Mouse (Mus musculus): Measurements from ENCODE around the gene Fam98c. TPM values are rescaled to one million over a fixed set of nuclear protein-coding genes. Genes with fewer than 3 reads are reported as not detected.
"Not testable (repeated sequence)": the region's sequence is repeated elsewhere in the genome, so short reads cannot be mapped to it uniquely, and the experiment has no call there.

Fam98c gene
- polyA plus RNA-seq, 1 experiment from 2014 or later = 32.8 TPM

GRCm38 (mm10) chr7:29154018-29154720 lies 1.9 kb downstream of the Fam98c start:
- H3K4me2 ChIP-seq (replicated peaks; ENCODE audit: low read depth) = no peak overlapping the region
- H3K27me3 ChIP-seq (ENCODE audit: control insufficient read depth, insufficient read depth, low read length) = no peaks in the 10 kb centered on the region
- no peak overlapping the region for H3K4me3 ChIP-seq (ENCODE audit: low read depth, low read length)
- no peak for TF ChIP-seq EP300 (optimal IDR thresholded peaks at IDR 0.05)
- TF ChIP-seq CTCF (IDR thresholded peaks at IDR 0.05; ENCODE audit: low read depth) = peak; percentile 38
- no peaks in the 10 kb centered on the region for H3K9me3 ChIP-seq (ENCODE audit: control insufficient read depth, low read length)
- 94% methylated on average over 14 of the region's 14 CpGs for WGBS
- ATAC-seq (ENCODE audit: low FRiP score, low TSS enrichment) (no peak), DNase-seq (ENCODE audit: low spot score) (no peak)
- peaks cover 3% of the 10 kb centered on the region; the same call in 1 of the 2 replicates for H3K36me3 ChIP-seq (ENCODE audit: control insufficient read depth, insufficient read depth, low read length)
- no peaks in the 10 kb centered on the region for H3K4me1 ChIP-seq (replicated peaks; ENCODE audit: control insufficient read depth, insufficient read depth)
- H3K27ac ChIP-seq (replicated peaks) = no peak overlapping the region
- H3K9ac ChIP-seq (ENCODE audit: low read length) = no peak overlapping the region

- 63% methylated on average over 10 of the region's 10 CpGs for WGBS
- Histone ChIP-seq H3K9ac (ENCODE audit: low read length) (no peak overlapping the region), H3K27me3 (ENCODE audit: control insufficient read depth, insufficient read depth, low read length) (no peaks in the 10 kb centered on the region), H3K36me3 (ENCODE audit: control insufficient read depth, insufficient read depth, low read length) (peaks cover 3% of the 10 kb centered on the region; the same call in 1 of the 2 replicates), H3K4me1 (replicated peaks; ENCODE audit: control insufficient read depth, insufficient read depth) (no peaks in the 10 kb centered on the region), H3K27ac (replicated peaks) (no peak overlapping the region), H3K4me2 (replicated peaks; ENCODE audit: low read depth) (no peak overlapping the region), H3K9me3 (ENCODE audit: control insufficient read depth, low read length) (no peaks in the 10 kb centered on the region), H3K4me3 (ENCODE audit: low read depth, low read length) (no peak overlapping the region)
- DNase-seq (ENCODE audit: low spot score) (no peak), ATAC-seq (ENCODE audit: low FRiP score, low TSS enrichment) (no peak)
- TF ChIP-seq EP300 (optimal IDR thresholded peaks at IDR 0.05) (no peak), CTCF (IDR thresholded peaks at IDR 0.05; ENCODE audit: low read depth) (no peak)
Observed at GRCm38 (mm10) chr7:29151486-29151885, 4.5 kb downstream of the Fam98c start.

GRCm38 (mm10) chr7:29148771-29149170 lies 7.3 kb downstream of the Fam98c start:
- ATAC-seq (ENCODE audit: low FRiP score, low TSS enrichment) (no peak), DNase-seq (ENCODE audit: low spot score) (no peak)
- Histone ChIP-seq H3K4me1 (replicated peaks; ENCODE audit: control insufficient read depth, insufficient read depth) (no peaks in the 10 kb centered on the region), H3K36me3 (ENCODE audit: control insufficient read depth, insufficient read depth, low read length) (0 out of 2 replicates have a peak, but pooled peaks cover 3% of the 10 kb centered on the region), H3K4me2 (replicated peaks; ENCODE audit: low read depth) (no peak overlapping the region), H3K4me3 (ENCODE audit: low read depth, low read length) (no peak overlapping the region), H3K27me3 (ENCODE audit: control insufficient read depth, insufficient read depth, low read length) (no peaks in the 10 kb centered on the region), H3K27ac (replicated peaks) (no peak overlapping the region), H3K9me3 (ENCODE audit: control insufficient read depth, low read length) (no peaks in the 10 kb centered on the region), H3K9ac (ENCODE audit: low read length) (no peak overlapping the region)
- WGBS = 96% methylated on average over 14 of the region's 15 CpGs
- TF ChIP-seq CTCF (IDR thresholded peaks at IDR 0.05; ENCODE audit: low read depth) (no peak), EP300 (optimal IDR thresholded peaks at IDR 0.05) (no peak)

- Histone ChIP-seq H3K4me1 (replicated peaks; ENCODE audit: control insufficient read depth, insufficient read depth) (no peaks in the 10 kb centered on the region), H3K9ac (ENCODE audit: low read length) (no peak overlapping the region), H3K27ac (replicated peaks) (no peak overlapping the region), H3K36me3 (ENCODE audit: control insufficient read depth, insufficient read depth, low read length) (no peaks in the 10 kb centered on the region), H3K4me2 (replicated peaks; ENCODE audit: low read depth) (no peak overlapping the region), H3K27me3 (ENCODE audit: control insufficient read depth, insufficient read depth, low read length) (no peaks in the 10 kb centered on the region), H3K4me3 (ENCODE audit: low read depth, low read length) (no peak overlapping the region), H3K9me3 (ENCODE audit: control insufficient read depth, low read length) (no peaks in the 10 kb centered on the region)
- DNase-seq (ENCODE audit: low spot score) (no peak), ATAC-seq (ENCODE audit: low FRiP score, low TSS enrichment) (no peak)
- 67% methylated on average over 7 of the region's 7 CpGs for WGBS
- TF ChIP-seq EP300 (optimal IDR thresholded peaks at IDR 0.05) (no peak), CTCF (IDR thresholded peaks at IDR 0.05; ENCODE audit: low read depth) (no peak)
Observed at GRCm38 (mm10) chr7:29146625-29147367, 9.2 kb downstream of the Fam98c start.

- Histone ChIP-seq H3K9me3 (ENCODE audit: control insufficient read depth, low read length) (no peaks in the 10 kb centered on the region), H3K27ac (replicated peaks) (no peak overlapping the region), H3K4me1 (replicated peaks; ENCODE audit: control insufficient read depth, insufficient read depth) (no peaks in the 10 kb centered on the region), H3K36me3 (ENCODE audit: control insufficient read depth, insufficient read depth, low read length) (no peaks in the 10 kb centered on the region), H3K4me3 (ENCODE audit: low read depth, low read length) (no peak overlapping the region), H3K4me2 (replicated peaks; ENCODE audit: low read depth) (no peak overlapping the region), H3K27me3 (ENCODE audit: control insufficient read depth, insufficient read depth, low read length) (no peaks in the 10 kb centered on the region), H3K9ac (ENCODE audit: low read length) (no peak overlapping the region)
- no peak for DNase-seq (ENCODE audit: low spot score)
- WGBS = 94% methylated on average over 4 of the region's 4 CpGs
- no peak for ATAC-seq (ENCODE audit: low FRiP score, low TSS enrichment)
- TF ChIP-seq CTCF (IDR thresholded peaks at IDR 0.05; ENCODE audit: low read depth) = no peak
- no peak for TF ChIP-seq EP300 (optimal IDR thresholded peaks at IDR 0.05)
Observed at GRCm38 (mm10) chr7:29144006-29144405, 12.0 kb downstream of the Fam98c start.

- H3K9me3 ChIP-seq (ENCODE audit: control insufficient read depth, low read length) = no peaks in the 10 kb centered on the region
- no peak for TF ChIP-seq CTCF (IDR thresholded peaks at IDR 0.05; ENCODE audit: low read depth)
- no peak for TF ChIP-seq EP300 (optimal IDR thresholded peaks at IDR 0.05)
- no peak overlapping the region for H3K9ac ChIP-seq (ENCODE audit: low read length)
- no peak overlapping the region for H3K4me2 ChIP-seq (replicated peaks; ENCODE audit: low read depth)
- no peak overlapping the region for H3K27ac ChIP-seq (replicated peaks)
- no peak overlapping the region for H3K4me3 ChIP-seq (ENCODE audit: low read depth, low read length)
- no peaks in the 10 kb centered on the region for H3K27me3 ChIP-seq (ENCODE audit: control insufficient read depth, insufficient read depth, low read length)
- H3K4me1 ChIP-seq (replicated peaks; ENCODE audit: control insufficient read depth, insufficient read depth) = no peaks in the 10 kb centered on the region
- H3K36me3 ChIP-seq (ENCODE audit: control insufficient read depth, insufficient read depth, low read length) = no peaks in the 10 kb centered on the region
- no peak for ATAC-seq (ENCODE audit: low FRiP score, low TSS enrichment)
- 68% methylated on average over 8 of the region's 8 CpGs for WGBS
- no peak for DNase-seq (ENCODE audit: low spot score)
Observed at GRCm38 (mm10) chr7:29141416-29141815, 14.6 kb downstream of the Fam98c start.

- not testable (repeated sequence) for H3K27me3 ChIP-seq (ENCODE audit: control insufficient read depth, insufficient read depth, low read length); H3K4me2 ChIP-seq (replicated peaks; ENCODE audit: low read depth); H3K36me3 ChIP-seq (ENCODE audit: control insufficient read depth, insufficient read depth, low read length); DNase-seq (ENCODE audit: low spot score); H3K27ac ChIP-seq (replicated peaks); ATAC-seq (ENCODE audit: low FRiP score, low TSS enrichment); H3K9me3 ChIP-seq (ENCODE audit: control insufficient read depth, low read length); H3K4me1 ChIP-seq (replicated peaks; ENCODE audit: control insufficient read depth, insufficient read depth); H3K4me3 ChIP-seq (ENCODE audit: low read depth, low read length); H3K9ac ChIP-seq (ENCODE audit: low read length)
- whole genome bisulfite sequencing = 91% methylated on average over 3 of the region's 4 CpGs
Observed at GRCm38 (mm10) chr7:29139237-29139636, 16.8 kb downstream of the Fam98c start.

Data from stomach, postnatal 0 days (tissue).